Mouse (Mus musculus) heart, embryonic 14.5 days (tissue): ENCODE results near the gene Hipk4. TPM values are rescaled to one million over a fixed set of nuclear protein-coding genes. Genes with fewer than 3 reads are reported as not detected.

Source experiments
- ATAC-seq: fragments of 200-750 bp; cut with Nextera tagmentation; 2 replicates; pipeline ENCODE4 v1.8.0; 2017; ENCODE audit warnings: low read depth, moderate TSS enrichment; ENCODE audit not compliant: insufficient number of reproducible peaks, insufficient read depth, low FRiP score
- H3K27ac ChIP-seq, 2 experiments: fragments of 200-500 bp in 1 of 2; fragments of 300-500 bp in 1 of 2; sonication (generic) in 1 of 2; replicated peaks in 1 of 2; 2 replicates each; pipeline ENCODE4 v1.5.1; 2012 to 2014; ENCODE audit warnings: low read depth in 2 of 2, low read length in 2 of 2, control low read depth in 1 of 2, mild to moderate bottlenecking in 1 of 2, mixed read lengths in 1 of 2; ENCODE audit not compliant: control insufficient read depth in 1 of 2, insufficient read depth in 1 of 2
- H3K27me3 ChIP-seq: fragments of 300-500 bp; sonication (generic); 2 replicates; pipeline ENCODE4 v1.6.1; 2014; ENCODE audit warnings: mild to moderate bottlenecking, low read length, control low read depth; ENCODE audit not compliant: control insufficient read depth, insufficient read depth
- H3K36me3 ChIP-seq: fragments of 300-500 bp; sonication (generic); 2 replicates; pipeline ENCODE4 v1.6.1; 2014; ENCODE audit warnings: mild to moderate bottlenecking, control low read depth, low read length, mixed read lengths; ENCODE audit not compliant: control insufficient read depth, insufficient read depth
- H3K4me1 ChIP-seq, 2 experiments: fragments of 200-500 bp in 1 of 2; fragments of 300-500 bp in 1 of 2; sonication (generic) in 1 of 2; 2 replicates each; pipeline ENCODE4 v1.6.1; 2012 to 2014; ENCODE audit warnings: low read length in 2 of 2, control low read depth in 1 of 2, mixed read lengths in 1 of 2; ENCODE audit not compliant: control insufficient read depth in 2 of 2, insufficient read depth in 2 of 2
- H3K4me2 ChIP-seq: fragments of 300-500 bp; sonication (generic); 2 replicates; pipeline ENCODE4 v1.6.1; 2014; ENCODE audit warnings: mild to moderate bottlenecking, low read length
- H3K4me3 ChIP-seq, 2 experiments: fragments of 200-500 bp in 1 of 2; fragments of 300-500 bp in 1 of 2; sonication (generic) in 1 of 2; 2 replicates each; pipeline ENCODE4 v1.5.1; 2012 to 2014; ENCODE audit warnings: low read length in 2 of 2, mild to moderate bottlenecking in 2 of 2, control low read depth in 1 of 2, low read depth in 1 of 2, moderate library complexity in 1 of 2; ENCODE audit not compliant: control insufficient read depth in 1 of 2, insufficient read depth in 1 of 2
- H3K9ac ChIP-seq: fragments of 300-500 bp; sonication (generic); 2 replicates; pipeline ENCODE4 v1.6.1; 2014; ENCODE audit warnings: mild to moderate bottlenecking, low read length
- H3K9me3 ChIP-seq: fragments of 300-500 bp; sonication (generic); 2 replicates; pipeline ENCODE4 v1.6.1; 2016; ENCODE audit warnings: low read length, control low read depth; ENCODE audit not compliant: control insufficient read depth
- WGBS: fragments of 180-500 bp; shearing (Covaris S2); extraction: QIAGEN DNeasy Blood & Tissue Kit; methylation state at CpG from one replicate; pipeline ENCODE4 v1.1.7; 2014; 5-methylcytosine and 5-hydroxymethylcytosine counted together
- polyA plus RNA-seq: library from polyadenylated mRNA; unstranded; fragments of >200 nt; fragmentation: Nextera tagmentation; extraction: Ambion mirVana; gene quantifications from 2 replicates; pipeline ENCODE4 v1.2.1, GENCODE M21; 2014

The Hipk4 gene
- polyA plus RNA-seq, 1 experiment from 2014 or later = 0.26 TPM

DNA sequence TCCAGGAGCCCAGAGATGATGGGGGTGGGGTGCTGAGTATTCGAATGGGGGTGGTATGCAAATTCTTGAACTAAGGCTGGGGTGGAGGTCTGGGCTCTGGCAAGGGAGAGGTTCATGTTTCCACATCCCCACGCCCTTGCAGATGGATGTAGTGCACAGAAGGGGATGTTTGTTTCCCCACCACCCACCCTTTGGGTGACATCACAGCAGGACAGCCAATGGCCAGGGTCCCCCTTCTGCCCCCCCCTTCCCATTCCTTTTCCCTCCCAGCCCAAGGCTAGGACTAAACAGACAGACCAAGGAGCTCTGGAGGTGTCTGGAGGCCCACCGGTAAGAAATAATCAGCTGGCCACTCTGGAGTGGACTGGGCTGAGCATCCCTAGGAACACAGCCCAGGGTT is 24.0 kb upstream of the Hipk4 start, which contains the start of gene Prx:
TSS of gene Prx (plus strand) at position 289 of the 400 bp plus-strand sequence.
- Histone ChIP-seq H3K27ac (no peak within 1 kb of the TSS), H3K4me1 (peaks cover 10 to 14% of the 10 kb centered on the region in 2 experiments), H3K4me3 (no peak within 1 kb of the TSS), H3K9me3 (no peaks in the 10 kb centered on the region), H3K36me3 (no peaks in the 10 kb centered on the region), H3K27me3 (no peaks in the 10 kb centered on the region), H3K4me2 (no peak within 1 kb of the TSS), H3K9ac (no peak within 1 kb of the TSS)
- ATAC-seq = no peak
- WGBS = 47% methylated on average over 3 of the region's 3 CpGs

DNA sequence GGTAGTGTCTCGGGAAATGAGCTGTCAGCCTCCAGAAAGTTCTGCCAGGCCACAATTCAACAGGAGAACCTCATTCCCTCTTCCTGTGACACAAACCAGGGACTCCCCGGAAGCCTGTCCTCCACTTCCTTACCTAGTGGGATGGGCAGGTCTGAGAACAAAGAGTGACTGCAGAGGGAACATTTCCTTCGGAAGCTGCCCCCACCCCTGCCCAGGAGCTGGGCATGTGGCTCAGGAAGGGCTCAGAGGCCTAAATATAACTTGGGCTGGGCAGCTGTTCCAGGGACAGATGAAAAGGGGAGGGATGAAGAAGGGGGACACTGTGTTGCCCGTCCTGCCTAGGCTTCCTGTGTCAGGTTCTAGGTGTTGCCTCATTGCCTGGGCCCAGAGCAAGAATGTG is 21.4 kb upstream of the Hipk4 start:
- peaks cover 14 to 20% of the 10 kb centered on the region in 2 experiments for H3K4me1 ChIP-seq
- ATAC-seq = peak; percentile 24; the same call in 1 of the 2 replicates
- no peak overlapping the region for H3K4me2 ChIP-seq
- no peaks in the 10 kb centered on the region for H3K36me3 ChIP-seq
- H3K27ac ChIP-seq = peak overlapping the region; percentile 42 to 68; a peak in 3 of 4 replicates
- H3K27me3 ChIP-seq = no peaks in the 10 kb centered on the region
- no peak overlapping the region for H3K4me3 ChIP-seq
- no peaks in the 10 kb centered on the region for H3K9me3 ChIP-seq
- H3K9ac ChIP-seq = 0 out of 2 replicates have a peak overlapping the region, but pooled peaks have one; percentile 21
- WGBS = 26% methylated on average over 4 of the region's 4 CpGs

GRCm38 (mm10) chr7:27506765-27507370 is 16.2 kb upstream of the Hipk4 start:
- Histone ChIP-seq H3K9ac (peak overlapping the region; percentile 85; the same call in 1 of the 2 replicates), H3K9me3 (no peaks in the 10 kb centered on the region), H3K27ac (peak overlapping the region; percentile 28 to 99), H3K4me3 (peak overlapping the region in 1 of 2 experiments; percentile 69; a peak in 2 of 4 replicates), H3K4me1 (peaks cover 10 to 21% of the 10 kb centered on the region in 2 experiments), H3K4me2 (peak overlapping the region; percentile 75), H3K36me3 (no peaks in the 10 kb centered on the region), H3K27me3 (no peaks in the 10 kb centered on the region)
- no peak for ATAC-seq
- WGBS = 40% methylated on average over 9 of the region's 9 CpGs

GRCm38 (mm10) chr7:27507711-27508647 is 15.1 kb upstream of the Hipk4 start:
- under 1% methylated on average over 54 of the region's 54 CpGs for WGBS
- Histone ChIP-seq H3K4me1 (peaks cover 10 to 20% of the 10 kb centered on the region in 2 experiments), H3K27me3 (no peaks in the 10 kb centered on the region), H3K9ac (peak overlapping the region; percentile 85), H3K9me3 (no peaks in the 10 kb centered on the region), H3K4me2 (peak overlapping the region; percentile 75), H3K27ac (peak overlapping the region; percentile 99), H3K36me3 (no peaks in the 10 kb centered on the region), H3K4me3 (peak overlapping the region; percentile 69 to 78)
- peak; percentile 91 for ATAC-seq

DNA sequence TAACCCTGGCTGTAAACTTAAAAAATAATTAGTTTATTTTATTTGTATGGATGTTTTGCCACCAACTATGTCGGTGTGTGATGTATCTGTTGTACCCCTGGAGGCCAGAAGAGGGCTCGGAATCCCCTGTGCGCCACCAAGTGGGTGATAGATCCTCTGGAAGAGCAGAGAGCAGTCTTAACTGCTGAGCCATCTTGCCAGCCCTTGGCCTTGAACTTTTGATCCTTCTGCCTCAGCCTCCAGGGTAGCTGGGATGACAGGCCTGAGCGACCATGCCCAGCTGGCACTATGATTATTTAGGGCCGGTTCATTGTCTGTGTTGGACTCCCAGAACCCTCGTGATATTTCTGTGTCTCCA is 14.4 kb upstream of the Hipk4 start:
- H3K4me3 ChIP-seq = peak overlapping the region; percentile 69 to 78; a peak in 3 of 4 replicates
- H3K27me3 ChIP-seq = no peaks in the 10 kb centered on the region
- H3K4me1 ChIP-seq = peaks cover 10 to 20% of the 10 kb centered on the region in 2 experiments
- no peaks in the 10 kb centered on the region for H3K36me3 ChIP-seq
- peak overlapping the region; percentile 28 to 99; a peak in 3 of 4 replicates for H3K27ac ChIP-seq
- H3K9me3 ChIP-seq = no peaks in the 10 kb centered on the region
- H3K4me2 ChIP-seq = peak overlapping the region; percentile 75
- 18% methylated on average over 6 of the region's 6 CpGs for WGBS
- peak overlapping the region; percentile 85 for H3K9ac ChIP-seq
- no peak for ATAC-seq

DNA sequence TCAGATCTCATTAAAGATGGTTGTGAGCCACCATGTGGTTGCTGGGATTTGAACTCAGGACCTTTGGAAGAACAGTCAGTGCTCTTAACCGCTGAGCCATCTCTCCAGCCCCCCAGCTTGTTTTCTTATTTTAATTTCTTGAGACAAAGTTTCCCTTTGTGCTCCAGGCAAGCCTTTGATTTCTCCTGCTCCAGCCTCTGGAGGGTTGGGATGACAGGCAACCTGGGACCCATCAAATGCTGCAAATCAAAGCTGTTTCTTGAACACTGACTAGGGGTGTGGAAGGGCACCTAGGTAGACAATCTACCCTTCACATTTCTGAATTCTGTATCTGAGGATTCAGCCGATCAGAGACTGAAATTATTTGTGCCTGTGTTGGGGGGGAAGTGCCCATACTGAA is 12.3 kb upstream of the Hipk4 start:
- no peak for ATAC-seq
- Histone ChIP-seq H3K9me3 (no peaks in the 10 kb centered on the region), H3K36me3 (no peaks in the 10 kb centered on the region), H3K4me1 (peaks cover 10 to 20% of the 10 kb centered on the region in 2 experiments), H3K27ac (no peak overlapping the region), H3K4me2 (no peak overlapping the region), H3K9ac (no peak overlapping the region), H3K27me3 (no peaks in the 10 kb centered on the region), H3K4me3 (no peak overlapping the region)
- 83% methylated on average over 2 of the region's 2 CpGs for WGBS

GRCm38 (mm10) chr7:27514961-27515360 is 8.1 kb upstream of the Hipk4 start:
- Histone ChIP-seq H3K4me2 (no peak overlapping the region), H3K27ac (no peak overlapping the region), H3K9me3 (0 out of 2 replicates have a peak, but pooled peaks cover 4% of the 10 kb centered on the region), H3K36me3 (peaks cover 5% of the 10 kb centered on the region; the same call in 1 of the 2 replicates), H3K9ac (no peak overlapping the region), H3K4me1 (no peaks in the 10 kb centered on the region), H3K27me3 (no peaks in the 10 kb centered on the region), H3K4me3 (no peak overlapping the region)
- no peak for ATAC-seq
- WGBS = 67% methylated on average over 9 of the region's 9 CpGs
